ENCODE assay signal across 17 mouse cellular contexts in the genomic region with DNA sequence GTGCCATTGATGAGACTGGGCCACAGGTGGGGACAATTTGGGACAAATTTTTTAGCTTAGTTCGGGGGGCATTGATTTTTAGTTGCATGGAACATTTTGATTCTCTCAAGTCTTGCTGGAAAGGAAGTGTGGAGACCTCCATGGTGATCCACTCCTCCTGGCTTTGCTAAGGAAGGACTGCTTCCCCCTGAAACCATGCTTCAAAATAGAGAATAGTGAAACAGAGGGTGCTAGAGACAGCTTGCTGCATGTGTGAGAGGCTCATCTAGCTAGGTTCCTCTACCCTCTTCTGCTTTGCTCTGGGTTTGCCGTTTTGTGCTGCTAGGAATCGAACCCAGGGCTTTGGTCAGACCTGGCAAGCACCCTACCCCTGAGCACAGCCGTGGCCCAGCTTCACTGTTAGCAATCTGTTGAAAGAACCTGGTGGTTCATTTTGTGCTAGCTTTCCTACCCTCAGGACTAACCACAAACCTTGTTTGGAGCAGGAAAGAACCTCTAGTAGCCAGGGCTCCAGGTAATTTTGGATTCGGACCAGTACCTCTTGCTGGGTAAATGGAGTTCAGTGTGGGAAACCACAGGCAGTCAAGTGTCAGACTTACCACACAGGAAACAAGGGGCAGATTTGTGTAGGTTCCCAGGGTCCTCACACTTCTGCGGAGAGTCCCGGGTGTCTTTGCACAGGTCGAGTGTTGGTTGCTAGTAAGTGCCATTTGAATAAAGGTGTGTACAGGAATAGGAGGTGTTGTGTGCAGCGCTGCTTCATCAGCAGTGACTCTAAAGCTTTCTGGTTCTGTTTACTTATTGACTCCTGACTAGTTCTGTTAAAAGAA. TPM values are rescaled to one million over a fixed set of nuclear protein-coding genes. Genes with fewer than 3 reads are reported as not detected.
DNase-seq lines count a peak whose midpoint lies in the region; TF ChIP-seq lines count a peak whose summit lies in the region.
"Had no signal": no experiment of that assay in that cellular context is flagged by ENCODE, and none has a peak within 500 bp of the region (broad histone marks: within the 10 kb centered on the region; RNA-seq: fewer than 3 reads in every experiment).

No protein-coding gene starts in this region.

- no peaks in the 10 kb centered on the region for H3K36me3 ChIP-seq in splenic B cell, adult 2 months (ENCODE audit: control insufficient read depth, insufficient read depth, low read length, poor library complexity, severe bottlenecking)
- H3K36me3 ChIP-seq in forebrain, embryonic 10.5 days (replicated peaks) = peaks cover 17% of the 10 kb centered on the region
- H3K36me3 ChIP-seq: midbrain, embryonic 15.5 days had no signal

- peaks cover 46% of the 10 kb centered on the region for H3K4me1 ChIP-seq in cerebellum, adult 2 months (ENCODE audit: control insufficient read depth, insufficient read depth, low read length)
- 0 out of 2 replicates have a peak, but pooled peaks cover 3% of the 10 kb centered on the region for H3K4me1 ChIP-seq in forebrain, embryonic 10.5 days
- H3K4me1 ChIP-seq: embryonic facial prominence, embryonic 15.5 days had no signal

- no peak for TF ChIP-seq POLR2A in cerebellum, adult 2 months (IDR thresholded peaks at IDR 0.05; ENCODE audit: borderline replicate concordance, insufficient read depth, low read length)

- peak in 1 of 2 experiments; percentile 58 for DNase-seq in cerebellum, adult 2 months
- DNase-seq in cerebellum, postnatal 36 days = no peak
- DNase-seq in spleen, postnatal 36 days (ENCODE audit: low spot score in 2 of 2) = peak; percentile 26 to 31
- no peak for DNase-seq in spleen, adult 12 weeks (ENCODE audit: low spot score)
- DNase-seq in gonadal fat pad, adult 2 months (ENCODE audit: low read depth) = peak; percentile 44
- DNase-seq in splenic B cell, adult 2 months (ENCODE audit: low read depth, low spot score) = peak; percentile 13
- DNase-seq in forebrain, embryonic 10.5 days (ENCODE audit: extremely low spot score, low spot score) = no peak
- no peak for DNase-seq in urinary bladder, postnatal 10 days (ENCODE audit: low spot score)
- DNase-seq: adrenal gland, adult 2 months; cerebellum, adult 8-10 months; gastrocnemius, postnatal 14 days; left cerebral cortex, postnatal 4 days had no signal

- no peak overlapping the region for H3K4me3 ChIP-seq in cerebellum, adult 2 months (replicated peaks; ENCODE audit: insufficient read depth, low read depth, low read length)
- H3K4me3 ChIP-seq in forebrain, embryonic 10.5 days = no peak overlapping the region
- H3K4me3 ChIP-seq: embryonic facial prominence, embryonic 15.5 days; forebrain, embryonic 13.5 days; heart, embryonic 13.5 days; liver, embryonic 12.5 days; midbrain, embryonic 15.5 days had no signal

- H3K27ac ChIP-seq in cerebellum, adult 2 months (ENCODE audit: insufficient read depth, low read length) = peak overlapping the region; percentile 68
- H3K27ac ChIP-seq in forebrain, embryonic 10.5 days = no peak overlapping the region
- H3K27ac ChIP-seq: embryonic facial prominence, embryonic 15.5 days; forebrain, embryonic 13.5 days; heart, embryonic 13.5 days; liver, embryonic 12.5 days; midbrain, embryonic 15.5 days had no signal

- no peaks in the 10 kb centered on the region; the same call in 1 of the 2 replicates for H3K9me3 ChIP-seq in forebrain, embryonic 10.5 days
- H3K9me3 ChIP-seq: embryonic facial prominence, embryonic 15.5 days; forebrain, embryonic 13.5 days; heart, embryonic 13.5 days; liver, embryonic 12.5 days; midbrain, embryonic 15.5 days had no signal

- 23% methylated on average over 9 of the region's 9 CpGs for WGBS in cerebellum, adult 2 months
- WGBS in forebrain, embryonic 10.5 days = 91% methylated on average over 9 of the region's 9 CpGs

- no peaks in the 10 kb centered on the region for H3K27me3 ChIP-seq in cerebellum, adult 2 months (ENCODE audit: control insufficient read depth, insufficient read depth, low read length)
- H3K27me3 ChIP-seq in splenic B cell, adult 2 months (ENCODE audit: control insufficient read depth, insufficient read depth, low read length, poor library complexity, severe bottlenecking) = no peaks in the 10 kb centered on the region
- H3K27me3 ChIP-seq in forebrain, embryonic 10.5 days (ENCODE audit: poor library complexity, severe bottlenecking) = no peaks in the 10 kb centered on the region
- H3K27me3 ChIP-seq: embryonic facial prominence, embryonic 15.5 days; forebrain, embryonic 13.5 days; heart, embryonic 13.5 days; liver, embryonic 12.5 days; midbrain, embryonic 15.5 days had no signal

- no peak for TF ChIP-seq CTCF in cerebellum, adult 2 months (IDR thresholded peaks at IDR 0.05; ENCODE audit: borderline replicate concordance, insufficient read depth, low read depth, low read length)

RNA-seq across cellular contexts. Expression of gene Snrk, which starts 33.1 kb away (rescaled TPM):
- polyA plus RNA-seq in cerebellum, adult 2 months (2012; rRNA removed) = 323 and 380 TPM in 2 replicates
- polyA plus RNA-seq in gonadal fat pad, adult 2 months (2012; rRNA removed) = 86.2 and 86.3 TPM in 2 replicates
- polyA plus RNA-seq in forebrain, embryonic 10.5 days (2016; fragmentation: Nextera tagmentation; extraction: Ambion mirVana) = 31.8 and 35.4 TPM in 2 replicates

Comparison
In these comparisons a context has a peak if more than half of its experiments do, and no peak if none do; other contexts are left out.
1. DNase-seq: peak in spleen, postnatal 36 days (2 of 2), gonadal fat pad, adult 2 months (single experiment) and splenic B cell, adult 2 months (single experiment); none in cerebellum, postnatal 36 days (0 of 2), spleen, adult 12 weeks (single experiment), forebrain, embryonic 10.5 days (single experiment) and urinary bladder, postnatal 10 days (single experiment).